Mouse (Mus musculus) embryonic facial prominence, embryonic 15.5 days (tissue): ENCODE measurements around the gene Atp8a2. TPM values are rescaled to one million over a fixed set of nuclear protein-coding genes. Genes with fewer than 3 reads are reported as not detected.

ENCODE experiments used
- ATAC-seq: fragments of 200-750 bp; cut with Nextera tagmentation; 2 replicates; pipeline ENCODE4 v1.8.0; 2017; ENCODE audit warnings: low read depth, moderate TSS enrichment; ENCODE audit not compliant: insufficient number of reproducible peaks, low FRiP score, low TSS enrichment
- H3K27ac ChIP-seq: fragments of 300-500 bp; sonication (generic); replicated peaks from 2 replicates; pipeline ENCODE4 v1.5.1; 2015; ENCODE audit warnings: mild to moderate bottlenecking, inconsistent platforms
- H3K27me3 ChIP-seq: fragments of 300-500 bp; sonication (generic); 2 replicates; pipeline ENCODE4 v1.6.1; 2015; ENCODE audit warnings: inconsistent platforms
- H3K36me3 ChIP-seq: fragments of 300-500 bp; sonication (generic); 2 replicates; pipeline ENCODE4 v1.6.1; 2015; ENCODE audit warnings: mild to moderate bottlenecking, inconsistent platforms
- H3K4me1 ChIP-seq: fragments of 300-500 bp; sonication (generic); 2 replicates; pipeline ENCODE4 v1.6.1; 2015; ENCODE audit warnings: inconsistent platforms
- H3K4me2 ChIP-seq: fragments of 300-500 bp; sonication (generic); replicated peaks from 2 replicates; pipeline ENCODE4 v1.6.1; 2015; ENCODE audit warnings: mild to moderate bottlenecking, inconsistent platforms
- H3K4me3 ChIP-seq: fragments of 300-500 bp; sonication (generic); replicated peaks from 2 replicates; pipeline ENCODE4 v1.5.1; 2015; ENCODE audit warnings: mild to moderate bottlenecking, inconsistent platforms
- H3K9ac ChIP-seq: fragments of 300-500 bp; sonication (generic); 2 replicates; pipeline ENCODE4 v1.6.1; 2015; ENCODE audit warnings: inconsistent platforms
- H3K9me3 ChIP-seq: fragments of 300-500 bp; sonication (generic); replicated peaks from 2 replicates; pipeline ENCODE4 v1.6.1; 2016; ENCODE audit warnings: inconsistent platforms
- WGBS: fragments of 180-500 bp; shearing (Covaris S2); methylation state at CpG from one replicate; pipeline ENCODE4 v1.1.7; 2015; 5-methylcytosine and 5-hydroxymethylcytosine counted together
- polyA plus RNA-seq: library from polyadenylated mRNA; unstranded; fragments of >200 nt; fragmentation: Nextera tagmentation; extraction: Ambion mirVana; gene quantifications from 2 replicates; pipeline ENCODE4 v1.2.1, GENCODE M21; 2015

Atp8a2 gene
- polyA plus RNA-seq, 1 experiment from 2014 or later: 3.2 TPM

GRCm38 (mm10) chr14:59878248-59878647 is 318.7 kb downstream of the Atp8a2 start:
- no peak overlapping the region for H3K9ac ChIP-seq
- H3K27ac ChIP-seq: no peak overlapping the region
- no peaks in the 10 kb centered on the region for H3K36me3 ChIP-seq
- H3K9me3 ChIP-seq: no peaks in the 10 kb centered on the region
- no peak overlapping the region for H3K4me3 ChIP-seq
- H3K4me2 ChIP-seq: no peak overlapping the region
- peaks cover 7% of the 10 kb centered on the region; the same call in 1 of the 2 replicates for H3K4me1 ChIP-seq
- 56% methylated on average over 3 of the region's 3 CpGs for WGBS
- H3K27me3 ChIP-seq: no peaks in the 10 kb centered on the region
- ATAC-seq: no peak

- no peaks in the 10 kb centered on the region for H3K9me3 ChIP-seq
- H3K4me2 ChIP-seq: no peak overlapping the region
- H3K27me3 ChIP-seq: no peaks in the 10 kb centered on the region
- H3K27ac ChIP-seq: no peak overlapping the region
- no peak for ATAC-seq
- WGBS: 78% methylated on average over 2 of the region's 2 CpGs
- H3K9ac ChIP-seq: no peak overlapping the region
- no peak overlapping the region for H3K4me3 ChIP-seq
- peaks cover 13% of the 10 kb centered on the region; the same call in 1 of the 2 replicates for H3K4me1 ChIP-seq
- H3K36me3 ChIP-seq: no peaks in the 10 kb centered on the region
Measured at GRCm38 (mm10) chr14:59876525-59876924, 320.5 kb downstream of the Atp8a2 start.

GRCm38 (mm10) chr14:59868369-59868768 is 328.6 kb downstream of the Atp8a2 start:
- no peak for ATAC-seq
- H3K4me2 ChIP-seq: no peak overlapping the region
- 59% methylated on average over 7 of the region's 7 CpGs for WGBS
- H3K36me3 ChIP-seq: no peaks in the 10 kb centered on the region
- no peak overlapping the region for H3K9ac ChIP-seq
- H3K27me3 ChIP-seq: 0 out of 2 replicates have a peak, but pooled peaks cover 7% of the 10 kb centered on the region
- H3K4me1 ChIP-seq: peaks cover 6% of the 10 kb centered on the region; the same call in 1 of the 2 replicates
- no peak overlapping the region for H3K4me3 ChIP-seq
- H3K27ac ChIP-seq: no peak overlapping the region
- no peaks in the 10 kb centered on the region for H3K9me3 ChIP-seq

- Histone ChIP-seq H3K27me3 (0 out of 2 replicates have a peak, but pooled peaks cover 7% of the 10 kb centered on the region), H3K36me3 (no peaks in the 10 kb centered on the region), H3K27ac (no peak overlapping the region), H3K4me1 (peaks cover 3% of the 10 kb centered on the region; the same call in 1 of the 2 replicates), H3K9me3 (no peaks in the 10 kb centered on the region), H3K4me2 (no peak overlapping the region), H3K9ac (no peak overlapping the region), H3K4me3 (no peak overlapping the region)
- 29% methylated on average over 7 of the region's 7 CpGs for WGBS
- no peak for ATAC-seq
Measured at GRCm38 (mm10) chr14:59867749-59868148, 329.2 kb downstream of the Atp8a2 start.

- Histone ChIP-seq H3K4me3 (no peak overlapping the region), H3K9me3 (no peaks in the 10 kb centered on the region), H3K9ac (no peak overlapping the region), H3K27me3 (0 out of 2 replicates have a peak, but pooled peaks cover 7% of the 10 kb centered on the region), H3K4me1 (no peaks in the 10 kb centered on the region), H3K36me3 (no peaks in the 10 kb centered on the region), H3K27ac (no peak overlapping the region), H3K4me2 (no peak overlapping the region)
- 65% methylated on average over 5 of the region's 5 CpGs for WGBS
- no peak for ATAC-seq
Measured at GRCm38 (mm10) chr14:59866001-59866400, 331.0 kb downstream of the Atp8a2 start.

- Histone ChIP-seq H3K4me3 (no peak overlapping the region), H3K4me1 (peaks cover 4% of the 10 kb centered on the region; the same call in 1 of the 2 replicates), H3K9me3 (no peaks in the 10 kb centered on the region), H3K9ac (no peak overlapping the region), H3K4me2 (no peak overlapping the region), H3K36me3 (no peaks in the 10 kb centered on the region), H3K27me3 (no peaks in the 10 kb centered on the region), H3K27ac (no peak overlapping the region)
- ATAC-seq: no peak
- WGBS: 39% methylated on average over 4 of the region's 4 CpGs
Measured at GRCm38 (mm10) chr14:59862351-59862750, 334.6 kb downstream of the Atp8a2 start.

GRCm38 (mm10) chr14:59859830-59860229 is 337.1 kb downstream of the Atp8a2 start:
- Histone ChIP-seq H3K27ac (no peak overlapping the region), H3K27me3 (no peaks in the 10 kb centered on the region), H3K36me3 (no peaks in the 10 kb centered on the region), H3K9ac (no peak overlapping the region), H3K4me2 (no peak overlapping the region), H3K9me3 (no peaks in the 10 kb centered on the region), H3K4me3 (no peak overlapping the region), H3K4me1 (peaks cover 4% of the 10 kb centered on the region; the same call in 1 of the 2 replicates)
- WGBS: 94% methylated on average over 11 of the region's 11 CpGs
- no peak for ATAC-seq

- no peak overlapping the region for H3K27ac ChIP-seq
- peaks cover 4% of the 10 kb centered on the region; the same call in 1 of the 2 replicates for H3K4me1 ChIP-seq
- no peaks in the 10 kb centered on the region for H3K36me3 ChIP-seq
- no peak overlapping the region for H3K4me2 ChIP-seq
- ATAC-seq: no peak
- H3K9me3 ChIP-seq: no peaks in the 10 kb centered on the region
- no peak overlapping the region for H3K4me3 ChIP-seq
- no peaks in the 10 kb centered on the region for H3K27me3 ChIP-seq
- no peak overlapping the region for H3K9ac ChIP-seq
- WGBS: 63% methylated on average over 6 of the region's 6 CpGs
Measured at GRCm38 (mm10) chr14:59858501-59859225, 338.3 kb downstream of the Atp8a2 start.

GRCm38 (mm10) chr14:59853139-59853538 is 343.8 kb downstream of the Atp8a2 start:
- 63% methylated on average over 9 of the region's 9 CpGs for WGBS
- H3K36me3 ChIP-seq: no peaks in the 10 kb centered on the region
- no peak overlapping the region for H3K4me2 ChIP-seq
- no peaks in the 10 kb centered on the region for H3K27me3 ChIP-seq
- no peak overlapping the region for H3K9ac ChIP-seq
- no peak overlapping the region for H3K4me3 ChIP-seq
- no peaks in the 10 kb centered on the region for H3K9me3 ChIP-seq
- no peak overlapping the region for H3K27ac ChIP-seq
- ATAC-seq: no peak
- H3K4me1 ChIP-seq: no peaks in the 10 kb centered on the region

- Histone ChIP-seq H3K4me2 (no peak overlapping the region), H3K27ac (no peak overlapping the region)
Measured at GRCm38 (mm10) chr14:59846609-59847375, 350.2 kb downstream of the Atp8a2 start.

GRCm38 (mm10) chr14:59843264-59843942 is 353.6 kb downstream of the Atp8a2 start:
- Histone ChIP-seq H3K27me3 (no peaks in the 10 kb centered on the region), H3K4me2 (no peak overlapping the region), H3K4me1 (no peaks in the 10 kb centered on the region), H3K36me3 (no peaks in the 10 kb centered on the region), H3K9ac (no peak overlapping the region), H3K4me3 (no peak overlapping the region), H3K9me3 (no peaks in the 10 kb centered on the region), H3K27ac (no peak overlapping the region)
- ATAC-seq: no peak
- WGBS: 80% methylated on average over 6 of the region's 6 CpGs

More at GRCm38 (mm10) chr14:59846609-59847375, 350.2 kb downstream of the Atp8a2 start:
- H3K27me3 ChIP-seq: no peaks in the 10 kb centered on the region
- H3K4me3 ChIP-seq: no peak overlapping the region
- no peaks in the 10 kb centered on the region for H3K9me3 ChIP-seq
- ATAC-seq: no peak
- H3K4me1 ChIP-seq: no peaks in the 10 kb centered on the region
- H3K9ac ChIP-seq: no peak overlapping the region
- WGBS: 29% methylated on average over 14 of the region's 14 CpGs
- no peaks in the 10 kb centered on the region for H3K36me3 ChIP-seq
